Mouse (Mus musculus): ENCODE measurements at regions not wholly inside any gene's neighbourhood (a gene's known extent, or its start where the extent isn't known, plus 50 kb on each side); places are given as distances from the start of the nearest gene placed in this dataset.

- no peak for DNase-seq (ENCODE audit: low spot score)
Measured at GRCm38 (mm10) chr4:100616161-100616915, 137.7 kb downstream of the Ube2u start.

- DNase-seq (ENCODE audit: low spot score): no peak
Measured at GRCm38 (mm10) chr4:100616916-100617488, 138.4 kb downstream of the Ube2u start.

GRCm38 (mm10) chr4:100624656-100625055 is 146.0 kb downstream of the Ube2u start:
- no peak for DNase-seq (ENCODE audit: low spot score)

- no peak for DNase-seq (ENCODE audit: low spot score)
Measured at GRCm38 (mm10) chr4:100626551-100626950, 147.9 kb downstream of the Ube2u start.

- no peak for DNase-seq (ENCODE audit: low spot score)
Measured at GRCm38 (mm10) chr4:100634388-100634787, 142.1 kb upstream of the Cachd1 start.

GRCm38 (mm10) chr4:100637597-100637996 is 138.9 kb upstream of the Cachd1 start:
- no peak for DNase-seq (ENCODE audit: low spot score)

- no peak for DNase-seq (ENCODE audit: low spot score)
Measured at GRCm38 (mm10) chr4:100661154-100661553, 115.3 kb upstream of the Cachd1 start.

- DNase-seq (ENCODE audit: low spot score): no peak
Measured at GRCm38 (mm10) chr4:100664619-100665264, 111.7 kb upstream of the Cachd1 start.

- DNase-seq (ENCODE audit: low spot score): no peak
Measured at GRCm38 (mm10) chr4:100670553-100670952, 105.9 kb upstream of the Cachd1 start.

- DNase-seq (ENCODE audit: low spot score): no peak
Measured at GRCm38 (mm10) chr4:100674916-100675315, 101.6 kb upstream of the Cachd1 start.

GRCm38 (mm10) chr4:100683757-100684156 is 92.7 kb upstream of the Cachd1 start:
- no peak for DNase-seq (ENCODE audit: low spot score)

GRCm38 (mm10) chr4:100700002-100700401 is 76.5 kb upstream of the Cachd1 start:
- no peak for DNase-seq (ENCODE audit: low spot score)

- DNase-seq (ENCODE audit: low spot score): no peak
Measured at GRCm38 (mm10) chr4:100700418-100700817, 76.1 kb upstream of the Cachd1 start.

GRCm38 (mm10) chr4:100705960-100706359 is 70.5 kb upstream of the Cachd1 start:
- DNase-seq (ENCODE audit: low spot score): no peak

- DNase-seq (ENCODE audit: low spot score): no peak
Measured at GRCm38 (mm10) chr4:100707125-100707524, 69.3 kb upstream of the Cachd1 start.

- no peak for DNase-seq (ENCODE audit: low spot score)
Measured at GRCm38 (mm10) chr4:100708247-100708646, 68.2 kb upstream of the Cachd1 start.

GRCm38 (mm10) chr4:100714240-100714639 is 62.2 kb upstream of the Cachd1 start:
- DNase-seq (ENCODE audit: low spot score): no peak

- no peak for DNase-seq (ENCODE audit: low spot score)
Measured at GRCm38 (mm10) chr4:100717601-100718000, 58.9 kb upstream of the Cachd1 start.

GRCm38 (mm10) chr4:100722532-100722931 is 53.9 kb upstream of the Cachd1 start:
- peak; percentile 39 for DNase-seq (ENCODE audit: low spot score)

- no peak for DNase-seq (ENCODE audit: low spot score)
Measured at GRCm38 (mm10) chr4:100723053-100723452, 53.4 kb upstream of the Cachd1 start.

GRCm38 (mm10) chr4:100725811-100726210 is 50.7 kb upstream of the Cachd1 start:
- no peak for DNase-seq (ENCODE audit: low spot score)

GRCm38 (mm10) chr4:100726496-100726895 is 50.0 kb upstream of the Cachd1 start:
- no peak for DNase-seq (ENCODE audit: low spot score)

Measured in gastrocnemius, adult 18-20 months (tissue).